ENCODE assay signal across 19 mouse cellular contexts in genomic region chr16:7527923-7528776, GRCm38 (mm10).
A peak's percentile ranks its signal among the peaks of the same experiment; 100 is the strongest.
DNase-seq lines count a peak whose midpoint lies in the region; ATAC-seq and TF ChIP-seq lines count a peak whose summit lies in the region.
"Had no signal": no experiment of that assay in that cellular context is flagged by ENCODE, and none has a peak within 500 bp of the region (broad histone marks: within the 10 kb centered on the region; RNA-seq: fewer than 3 reads in every experiment).

No protein-coding gene starts in this region.

- no peaks in the 10 kb centered on the region; the same call in 1 of the 2 replicates for H3K27me3 ChIP-seq in forebrain, embryonic 10.5 days (ENCODE audit: poor library complexity, severe bottlenecking)
- H3K27me3 ChIP-seq in hindbrain, embryonic 14.5 days (ENCODE audit: control insufficient read depth, insufficient read depth, low read length), result no peaks in the 10 kb centered on the region
- H3K27me3 ChIP-seq in neural tube, embryonic 14.5 days (ENCODE audit: control insufficient read depth, insufficient read depth, low read length), result no peaks in the 10 kb centered on the region
- H3K27me3 ChIP-seq: heart, embryonic 13.5 days; liver, embryonic 12.5 days; Patski had no signal

- ATAC-seq in hindbrain, embryonic 14.5 days (ENCODE audit: low FRiP score), result peak; percentile 53; the same call in 1 of the 2 replicates
- peak; percentile 78 for ATAC-seq in neural tube, embryonic 14.5 days (ENCODE audit: low read depth)
- ATAC-seq: CD4-positive, CD25-positive, alpha-beta regulatory T cell, adult 4 months; liver, embryonic 12.5 days; Patski had no signal

- no peaks in the 10 kb centered on the region for H3K36me3 ChIP-seq in forebrain, embryonic 10.5 days (replicated peaks)
- H3K36me3 ChIP-seq in hindbrain, embryonic 14.5 days (replicated peaks; ENCODE audit: control insufficient read depth, insufficient read depth), result no peaks in the 10 kb centered on the region
- no peaks in the 10 kb centered on the region for H3K36me3 ChIP-seq in neural tube, embryonic 14.5 days (ENCODE audit: control insufficient read depth, insufficient read depth, low read length)
- H3K36me3 ChIP-seq: heart, embryonic 13.5 days; liver, embryonic 12.5 days had no signal

- no peak overlapping the region for H3K27ac ChIP-seq in forebrain, embryonic 10.5 days
- H3K27ac ChIP-seq in hindbrain, embryonic 14.5 days, result peak overlapping the region; percentile 80
- H3K27ac ChIP-seq in neural tube, embryonic 14.5 days (ENCODE audit: low read depth, low read length), result peak overlapping the region; percentile 69
- no peak overlapping the region for H3K27ac ChIP-seq in left cerebral cortex, adult 2 months
- H3K27ac ChIP-seq: heart, embryonic 13.5 days; layer of hippocampus, adult 2 months; liver, embryonic 12.5 days had no signal

- no peaks in the 10 kb centered on the region for H3K9me3 ChIP-seq in forebrain, embryonic 10.5 days
- no peaks in the 10 kb centered on the region for H3K9me3 ChIP-seq in hindbrain, embryonic 14.5 days (ENCODE audit: control insufficient read depth, low read length)
- H3K9me3 ChIP-seq in neural tube, embryonic 14.5 days (ENCODE audit: control insufficient read depth, low read length), result no peaks in the 10 kb centered on the region
- H3K9me3 ChIP-seq: heart, embryonic 13.5 days; liver, embryonic 12.5 days had no signal

- peak overlapping the region; percentile 24 for H3K4me2 ChIP-seq in hindbrain, embryonic 14.5 days (replicated peaks)
- H3K4me2 ChIP-seq in neural tube, embryonic 14.5 days (ENCODE audit: low read depth, low read length), result peak overlapping the region; percentile 21; the same call in 1 of the 2 replicates
- H3K4me2 ChIP-seq: heart, embryonic 13.5 days; liver, embryonic 12.5 days had no signal

- no peak for TF ChIP-seq CTCF in left cerebral cortex, adult 2 months (IDR thresholded peaks at IDR 0.05)

- H3K4me1 ChIP-seq in forebrain, embryonic 10.5 days, result peaks cover 16% of the 10 kb centered on the region
- H3K4me1 ChIP-seq in hindbrain, embryonic 14.5 days (replicated peaks; ENCODE audit: control insufficient read depth, insufficient read depth, low read length), result peaks cover 24% of the 10 kb centered on the region
- peaks cover 18% of the 10 kb centered on the region for H3K4me1 ChIP-seq in neural tube, embryonic 14.5 days (ENCODE audit: control insufficient read depth, insufficient read depth, low read length)
- H3K4me1 ChIP-seq: heart, embryonic 13.5 days; liver, embryonic 12.5 days had no signal

- H3K9ac ChIP-seq in hindbrain, embryonic 14.5 days, result peak overlapping the region; percentile 20; the same call in 1 of the 2 replicates
- H3K9ac ChIP-seq in neural tube, embryonic 14.5 days (replicated peaks; ENCODE audit: low read depth, low read length), result no peak overlapping the region
- H3K9ac ChIP-seq: heart, embryonic 13.5 days; liver, embryonic 12.5 days had no signal

- no peak overlapping the region for H3K4me3 ChIP-seq in forebrain, embryonic 10.5 days
- no peak overlapping the region for H3K4me3 ChIP-seq in hindbrain, embryonic 14.5 days (replicated peaks; ENCODE audit: low read length)
- H3K4me3 ChIP-seq in neural tube, embryonic 14.5 days (ENCODE audit: low read depth, low read length), result no peak overlapping the region
- H3K4me3 ChIP-seq in left cerebral cortex, adult 2 months, result no peak overlapping the region
- H3K4me3 ChIP-seq: heart, embryonic 13.5 days; layer of hippocampus, adult 2 months; liver, embryonic 12.5 days had no signal

- 65% methylated on average over 6 of the region's 6 CpGs for WGBS in forebrain, embryonic 10.5 days
- WGBS in hindbrain, embryonic 14.5 days, result 30% methylated on average over 6 of the region's 6 CpGs
- WGBS in neural tube, embryonic 14.5 days, result 16% methylated on average over 6 of the region's 6 CpGs

- peak; percentile 2 for DNase-seq in lung, postnatal 10 days
- no peak for DNase-seq in lung, postnatal 36 days
- DNase-seq in forebrain, embryonic 10.5 days (ENCODE audit: extremely low spot score, low spot score), result peak; percentile 15
- DNase-seq in hindbrain, embryonic 14.5 days (ENCODE audit: low spot score), result peak; percentile 37
- no peak for DNase-seq in layer of hippocampus, adult 9-10 months (ENCODE audit: low spot score)
- no peak for DNase-seq in layer of hippocampus, adult 11-12 months (ENCODE audit: low spot score)
- DNase-seq in left cerebral cortex, adult 2 months (ENCODE audit: extremely low spot score in 1 of 2, low spot score in 2 of 2), result no peak
- DNase-seq: adrenal gland, postnatal 25 days; cerebellum, postnatal 36 days; kidney, adult 11 months; lung, postnatal 4 days; right cerebral cortex, postnatal 25 days; thymus, postnatal 4 days had no signal

- intact Hi-C loops in left cerebral cortex, adult 2 months (cut with DNase I), result no loop called here

Comparison
In these comparisons a context has a peak if more than half of its experiments do, and no peak if none do; other contexts are left out.
1. DNase-seq: peak in lung, postnatal 10 days (single experiment), forebrain, embryonic 10.5 days (single experiment) and hindbrain, embryonic 14.5 days (single experiment); none in lung, postnatal 36 days (single experiment), layer of hippocampus, adult 9-10 months (single experiment), layer of hippocampus, adult 11-12 months (single experiment) and left cerebral cortex, adult 2 months (0 of 2).
2. H3K27ac ChIP-seq: peak in hindbrain, embryonic 14.5 days (single experiment) and neural tube, embryonic 14.5 days (single experiment); none in forebrain, embryonic 10.5 days (single experiment) and left cerebral cortex, adult 2 months (single experiment).